Mouse (Mus musculus): Measurements from ENCODE around the gene Tlcd2. TPM values are rescaled to one million over a fixed set of nuclear protein-coding genes. Genes with fewer than 3 reads are reported as not detected.

The Tlcd2 gene
- polyA plus RNA-seq, 1 experiment from 2014 or later = 24.2 TPM

DNA sequence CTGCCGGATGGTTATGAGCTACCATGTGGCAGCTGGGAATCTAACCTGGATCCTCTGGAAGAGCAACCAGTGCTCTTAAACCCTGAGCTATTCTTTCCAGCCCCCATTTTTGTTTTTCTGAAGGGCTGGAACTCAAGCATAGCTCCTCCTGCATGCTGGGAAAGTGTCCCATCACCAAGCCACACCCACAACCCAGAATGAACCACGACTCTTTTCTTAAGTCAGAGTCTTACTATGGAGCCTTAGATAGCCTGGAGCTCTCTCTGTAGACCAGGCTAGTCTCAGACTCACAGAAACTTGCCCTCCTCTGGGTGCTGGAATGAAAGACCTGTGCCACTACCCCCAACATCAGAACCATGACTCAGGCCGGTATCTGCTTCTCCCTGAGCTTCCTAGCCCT, 12.9 kb upstream of the Tlcd2 start:
- no peaks in the 10 kb centered on the region for H3K27me3 ChIP-seq (ENCODE audit: insufficient read depth, low read length)
- 66% methylated on average over 3 of the region's 3 CpGs for WGBS
- no peak overlapping the region for H3K4me3 ChIP-seq (ENCODE audit: low read depth, low read length)
- no peaks in the 10 kb centered on the region for H3K4me1 ChIP-seq (ENCODE audit: insufficient read depth)
- no peak overlapping the region for H3K4me2 ChIP-seq
- H3K36me3 ChIP-seq (ENCODE audit: insufficient read depth) = peaks cover 29% of the 10 kb centered on the region; the same call in 1 of the 2 replicates
- no peaks in the 10 kb centered on the region for H3K9me3 ChIP-seq (ENCODE audit: low read depth, low read length)
- TF ChIP-seq CTCF (IDR thresholded peaks at IDR 0.05; ENCODE audit: low read depth) = no peak
- no peak overlapping the region for H3K9ac ChIP-seq
- DNase-seq = no peak
- no peak for ATAC-seq (ENCODE audit: insufficient read depth)
- H3K27ac ChIP-seq (ENCODE audit: low read depth) = no peak overlapping the region

DNA sequence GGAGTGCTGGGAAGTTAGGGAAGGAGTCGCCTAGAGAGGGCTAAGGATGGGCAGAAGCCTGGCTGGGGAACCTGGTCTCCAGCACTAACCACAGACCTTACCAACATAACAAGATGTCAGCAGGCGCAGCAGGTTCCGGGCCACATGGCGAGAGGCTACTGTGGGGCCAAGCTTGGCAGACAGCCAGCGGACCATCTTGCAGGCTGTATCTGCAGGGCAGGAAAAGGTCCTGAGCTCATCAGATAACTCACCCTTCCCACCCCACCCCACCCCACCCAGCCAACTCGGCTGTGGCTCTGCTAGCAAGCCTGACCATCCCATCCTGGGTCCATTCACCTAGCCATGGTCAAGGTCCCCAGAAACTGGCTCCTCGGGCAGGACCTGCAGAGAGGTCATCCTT, 11.8 kb upstream of the Tlcd2 start:
- DNase-seq = peak; percentile 19
- H3K4me1 ChIP-seq (ENCODE audit: insufficient read depth) = no peaks in the 10 kb centered on the region
- no peak overlapping the region for H3K9ac ChIP-seq
- no peaks in the 10 kb centered on the region for H3K27me3 ChIP-seq (ENCODE audit: insufficient read depth, low read length)
- no peak for TF ChIP-seq CTCF (IDR thresholded peaks at IDR 0.05; ENCODE audit: low read depth)
- H3K4me3 ChIP-seq (ENCODE audit: low read depth, low read length) = 0 out of 2 replicates have a peak overlapping the region, but pooled peaks have one; percentile 3
- H3K4me2 ChIP-seq = peak overlapping the region; percentile 31; the same call in 1 of the 2 replicates
- 71% methylated on average over 7 of the region's 7 CpGs for WGBS
- no peak for ATAC-seq (ENCODE audit: insufficient read depth)
- peaks cover 21% of the 10 kb centered on the region; the same call in 1 of the 2 replicates for H3K36me3 ChIP-seq (ENCODE audit: insufficient read depth)
- no peak overlapping the region for H3K27ac ChIP-seq (ENCODE audit: low read depth)
- H3K9me3 ChIP-seq (ENCODE audit: low read depth, low read length) = no peaks in the 10 kb centered on the region

DNA sequence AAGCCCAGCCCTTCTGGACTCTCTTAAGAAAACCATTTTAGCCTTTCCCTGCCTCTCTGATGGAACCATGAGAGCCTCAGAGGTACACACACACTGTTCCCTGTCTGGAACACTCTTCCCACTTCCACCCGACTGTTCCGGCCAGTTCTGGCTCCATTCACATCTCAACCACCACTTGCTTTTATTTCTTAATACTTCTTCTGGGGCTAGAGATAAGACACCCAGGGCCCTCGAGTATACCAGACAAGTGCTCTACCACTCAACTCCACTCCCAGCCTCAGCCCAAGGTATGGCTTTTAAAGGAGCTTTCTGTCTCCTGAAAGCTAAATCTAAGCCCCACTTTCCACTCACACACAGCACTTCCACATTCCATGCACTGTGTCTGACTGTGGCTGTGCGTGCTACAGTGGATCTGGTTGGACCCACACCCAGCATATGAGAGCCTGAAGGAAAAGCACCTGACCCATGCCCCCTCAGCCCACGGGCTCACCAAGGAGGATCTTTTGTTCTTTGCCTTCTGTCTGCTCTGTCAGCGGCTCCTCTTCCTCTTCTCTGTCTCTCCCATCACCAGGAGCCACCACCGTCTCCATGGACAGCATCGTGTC, 11.1 kb upstream of the Tlcd2 start:
- H3K36me3 ChIP-seq (ENCODE audit: insufficient read depth) = peaks cover 20% of the 10 kb centered on the region; the same call in 1 of the 2 replicates
- H3K4me1 ChIP-seq (ENCODE audit: insufficient read depth) = peaks cover 6% of the 10 kb centered on the region
- DNase-seq (no peak), ATAC-seq (ENCODE audit: insufficient read depth) (no peak)
- no peak overlapping the region for H3K9ac ChIP-seq
- WGBS = 64% methylated on average over 8 of the region's 8 CpGs
- TF ChIP-seq CTCF (IDR thresholded peaks at IDR 0.05; ENCODE audit: low read depth) = no peak
- H3K27me3 ChIP-seq (ENCODE audit: insufficient read depth, low read length) = no peaks in the 10 kb centered on the region
- no peak overlapping the region for H3K27ac ChIP-seq (ENCODE audit: low read depth)
- peak overlapping the region; percentile 23; the same call in 1 of the 2 replicates for H3K4me2 ChIP-seq
- no peaks in the 10 kb centered on the region for H3K9me3 ChIP-seq (ENCODE audit: low read depth, low read length)
- no peak overlapping the region for H3K4me3 ChIP-seq (ENCODE audit: low read depth, low read length)

DNA sequence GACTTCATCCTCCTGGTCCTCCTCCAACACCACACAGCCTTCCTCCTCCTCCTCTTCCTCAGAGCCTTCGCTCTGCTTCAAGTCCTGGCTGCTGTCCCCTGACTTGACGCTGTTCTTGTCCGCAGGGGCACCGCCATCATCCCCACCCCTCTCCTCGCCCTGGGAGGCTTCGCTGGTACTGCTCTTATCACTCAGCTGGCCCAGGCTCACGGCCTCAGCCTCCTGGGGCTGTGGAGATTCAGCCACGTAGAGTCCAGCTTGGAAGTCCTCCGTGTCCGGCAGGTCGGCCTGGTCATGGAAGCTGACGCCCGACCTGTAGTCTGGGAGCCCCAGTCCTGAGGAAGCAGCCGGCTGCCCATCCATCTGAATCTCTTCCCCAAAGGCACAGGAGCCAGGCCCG, 10.6 kb upstream of the Tlcd2 start:
- TF ChIP-seq CTCF (IDR thresholded peaks at IDR 0.05; ENCODE audit: low read depth) = no peak
- H3K36me3 ChIP-seq (ENCODE audit: insufficient read depth) = peaks cover 20% of the 10 kb centered on the region; the same call in 1 of the 2 replicates
- H3K9me3 ChIP-seq (ENCODE audit: low read depth, low read length) = no peaks in the 10 kb centered on the region
- H3K27ac ChIP-seq (ENCODE audit: low read depth) = no peak overlapping the region
- ATAC-seq (ENCODE audit: insufficient read depth) = no peak
- 83% methylated on average over 15 of the region's 15 CpGs for WGBS
- peaks cover 6% of the 10 kb centered on the region for H3K4me1 ChIP-seq (ENCODE audit: insufficient read depth)
- H3K4me2 ChIP-seq = peak overlapping the region; percentile 7; the same call in 1 of the 2 replicates
- DNase-seq = no peak
- no peak overlapping the region for H3K9ac ChIP-seq
- H3K4me3 ChIP-seq (ENCODE audit: low read depth, low read length) = no peak overlapping the region
- H3K27me3 ChIP-seq (ENCODE audit: insufficient read depth, low read length) = no peaks in the 10 kb centered on the region

DNA sequence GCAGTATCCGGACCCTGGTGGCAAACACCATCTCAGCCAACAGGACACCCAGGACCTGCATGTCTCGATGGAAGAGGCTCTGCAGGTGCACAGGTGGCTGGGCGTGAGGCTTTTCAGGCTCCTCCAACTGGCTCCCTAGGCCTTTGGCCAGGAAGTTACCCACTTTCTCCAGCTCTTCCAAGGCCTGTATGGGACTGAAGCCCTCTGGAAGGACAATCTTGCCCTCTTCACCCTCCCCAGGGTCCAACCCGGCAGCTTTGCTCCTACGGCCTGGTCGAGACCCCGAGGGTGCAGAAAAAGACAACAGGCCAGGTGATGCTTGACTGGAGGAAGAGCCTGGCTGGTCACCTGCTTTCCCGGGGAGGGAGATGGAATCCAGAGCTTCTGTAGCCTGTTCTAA, 9.4 kb upstream of the Tlcd2 start:
- no peaks in the 10 kb centered on the region for H3K27me3 ChIP-seq (ENCODE audit: insufficient read depth, low read length)
- no peaks in the 10 kb centered on the region for H3K9me3 ChIP-seq (ENCODE audit: low read depth, low read length)
- no peak for ATAC-seq (ENCODE audit: insufficient read depth)
- TF ChIP-seq CTCF (IDR thresholded peaks at IDR 0.05; ENCODE audit: low read depth) = no peak
- no peak overlapping the region for H3K4me3 ChIP-seq (ENCODE audit: low read depth, low read length)
- no peak overlapping the region for H3K27ac ChIP-seq (ENCODE audit: low read depth)
- H3K36me3 ChIP-seq (ENCODE audit: insufficient read depth) = peaks cover 20% of the 10 kb centered on the region; the same call in 1 of the 2 replicates
- H3K4me2 ChIP-seq = no peak overlapping the region
- no peak overlapping the region for H3K9ac ChIP-seq
- 93% methylated on average over 8 of the region's 8 CpGs for WGBS
- H3K4me1 ChIP-seq (ENCODE audit: insufficient read depth) = peaks cover 6% of the 10 kb centered on the region
- DNase-seq = no peak

DNA sequence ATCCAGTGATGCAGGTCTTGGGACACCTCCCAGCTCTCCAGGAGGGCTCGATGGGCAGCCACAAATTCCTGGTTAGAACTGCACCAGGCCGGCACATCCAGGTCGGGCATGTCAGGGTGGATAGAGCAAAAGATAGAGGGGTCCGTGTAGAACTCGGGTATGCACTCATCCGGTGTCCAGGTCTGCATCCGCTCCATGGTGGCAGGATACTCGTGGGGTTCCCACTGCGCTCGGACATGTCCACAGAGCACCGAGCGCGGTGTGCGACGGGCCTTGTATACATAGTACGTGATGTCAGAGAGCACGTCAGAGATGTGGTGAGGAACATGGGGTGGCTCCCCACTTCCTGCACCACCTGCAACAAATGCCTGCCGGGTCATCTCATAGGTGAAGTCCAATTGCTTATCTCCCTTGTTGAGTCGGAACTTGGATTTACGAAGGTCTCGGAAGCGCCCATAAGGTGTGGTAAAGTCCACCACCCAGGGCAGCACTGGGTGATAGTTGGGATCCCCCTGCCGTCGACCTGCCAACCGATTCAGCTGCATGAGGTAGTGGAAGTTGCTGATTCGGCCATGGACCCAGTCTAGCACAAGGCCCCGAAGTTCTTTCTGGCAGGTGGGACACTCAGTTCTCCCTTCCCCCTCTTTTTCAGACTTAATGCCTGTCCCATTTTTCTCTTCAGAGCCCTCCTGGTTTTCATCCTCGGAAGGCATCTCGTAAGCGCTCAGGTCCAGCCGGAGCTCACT, 8.5 kb upstream of the Tlcd2 start:
- Histone ChIP-seq H3K4me3 (ENCODE audit: low read depth, low read length) (peak overlapping the region; percentile 62; the same call in 1 of the 2 replicates), H3K27me3 (ENCODE audit: insufficient read depth, low read length) (no peaks in the 10 kb centered on the region), H3K36me3 (ENCODE audit: insufficient read depth) (peaks cover 14% of the 10 kb centered on the region; the same call in 1 of the 2 replicates), H3K27ac (ENCODE audit: low read depth) (no peak overlapping the region), H3K9ac (no peak overlapping the region), H3K4me1 (ENCODE audit: insufficient read depth) (peaks cover 6% of the 10 kb centered on the region), H3K4me2 (peak overlapping the region; percentile 100), H3K9me3 (ENCODE audit: low read depth, low read length) (no peaks in the 10 kb centered on the region)
- DNase-seq (no peak), ATAC-seq (ENCODE audit: insufficient read depth) (no peak)
- no peak for TF ChIP-seq CTCF (IDR thresholded peaks at IDR 0.05; ENCODE audit: low read depth)
- 92% methylated on average over 31 of the region's 31 CpGs for WGBS

All from lung, embryonic 14.5 days (tissue).